Mouse (Mus musculus): ENCODE data around the gene Rims3.

- TF ChIP-seq CTCF (IDR thresholded peaks at IDR 0.05; ENCODE audit: low read depth, low read length) (no peak), POLR2A (IDR thresholded peaks at IDR 0.05; ENCODE audit: extremely low read depth, insufficient read depth, low read length) (no peak)
Measured at GRCm38 (mm10) chr4:120817951-120818350, 36.7 kb upstream of the Rims3 start.
